Mouse (Mus musculus) T-helper 17 cell (primary cell): ENCODE results near the gene Flt4.
"Not testable (repeated sequence)": the region's sequence is repeated elsewhere in the genome, so short reads cannot be mapped to it uniquely, and the experiment has no call there.

Experiments
- in situ Hi-C, 2 experiments: fragments of 300-600 bp; cut with MboI, MseI; formaldehyde crosslinking; loops; 1 replicate in 1 of 2; 2 replicates in 1 of 2; pipeline ENCODE4 v1.15.1; 2025; ENCODE audit warnings: high pct_unique_total_duplicates in 2 of 2

Flt4 gene

DNA sequence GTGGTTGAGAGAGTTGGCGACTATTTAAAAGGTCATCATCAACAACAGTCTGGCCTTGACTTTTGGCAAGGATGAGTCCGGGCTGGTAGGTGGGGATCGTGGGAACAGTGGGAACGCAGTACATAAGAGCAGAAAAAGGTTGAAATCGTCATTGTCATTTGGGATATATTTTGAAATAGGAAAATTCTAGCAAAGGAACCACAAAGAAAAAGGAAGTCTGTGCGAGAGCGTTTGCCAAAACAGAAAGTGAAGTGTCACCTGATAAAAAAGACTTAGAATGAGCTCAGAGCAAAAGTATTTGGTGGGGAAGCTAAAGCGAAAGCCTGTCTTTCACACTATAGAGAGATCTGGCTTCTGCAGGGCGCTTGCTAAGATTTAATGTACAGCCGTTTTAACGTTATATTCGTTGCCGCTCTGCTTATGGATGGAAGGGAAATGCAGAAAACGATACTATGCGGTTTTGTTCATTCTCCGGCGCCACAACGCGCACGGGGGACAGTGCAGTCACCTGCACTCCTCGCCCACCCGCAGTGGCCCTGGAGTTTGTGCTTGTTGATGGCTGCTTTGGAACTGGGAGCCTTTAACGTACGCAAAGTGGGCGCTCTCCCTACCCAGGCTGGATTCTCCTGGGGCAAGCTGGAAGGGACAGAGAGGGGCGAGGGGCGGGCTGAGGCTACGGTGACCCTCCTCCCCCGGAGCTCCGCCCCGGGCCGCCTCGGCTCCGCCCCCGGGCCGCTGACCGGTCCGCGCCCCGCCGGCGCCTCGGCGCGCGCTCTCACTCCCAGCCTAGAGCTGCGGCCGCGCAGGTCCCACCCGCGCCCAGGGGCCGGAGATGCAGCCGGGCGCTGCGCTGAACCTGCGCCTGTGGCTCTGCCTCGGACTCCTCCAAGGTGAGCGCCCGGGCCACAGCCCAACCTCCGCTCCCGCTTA, at the start of gene Flt4:
Gene Flt4, plus strand, starts transcription at position 326 of the 930 bp plus-strand sequence.
- in situ Hi-C loops = not testable (repeated sequence)

DNA sequence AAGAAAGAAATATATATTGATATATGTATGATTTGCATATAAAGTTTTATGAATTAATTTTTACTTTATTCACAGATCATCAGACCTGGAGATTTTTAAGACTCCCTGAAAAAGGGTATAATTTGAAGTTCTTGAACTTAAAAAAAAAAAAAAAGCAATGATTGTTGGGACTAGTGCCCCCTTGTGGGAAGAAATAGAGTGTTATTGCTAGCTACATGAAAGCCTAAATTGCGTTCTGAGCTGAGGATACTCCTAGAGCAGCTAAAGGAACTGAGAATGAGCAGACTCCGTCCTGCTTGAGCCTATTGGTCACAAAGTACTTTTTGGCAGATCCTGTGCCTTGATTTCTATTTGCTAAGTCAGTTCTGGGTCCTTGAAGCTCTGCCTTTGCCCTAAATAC, 34.0 kb upstream of the Flt4 start:
- in situ Hi-C loops = not testable (repeated sequence)

DNA sequence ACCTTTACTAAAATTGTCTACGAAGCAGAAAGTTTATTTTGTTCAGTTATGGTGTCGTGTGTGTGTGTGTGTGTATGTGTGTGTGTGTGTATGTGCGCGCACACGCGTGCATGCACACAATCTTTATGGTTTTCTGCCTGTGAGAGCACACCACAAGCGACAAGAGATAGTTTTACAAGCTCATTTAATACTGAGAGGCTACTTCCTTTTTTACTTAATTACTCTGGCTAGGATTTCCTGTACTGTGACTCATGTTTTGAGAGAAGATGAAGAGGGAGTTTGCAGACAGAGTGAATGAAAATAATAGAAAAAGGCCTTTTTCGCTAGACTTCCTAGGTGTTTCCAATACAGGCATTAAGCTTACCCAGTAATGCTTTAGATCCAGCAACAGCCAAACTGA, 28.6 kb upstream of the Flt4 start:
- in situ Hi-C loops = not testable (repeated sequence)

DNA sequence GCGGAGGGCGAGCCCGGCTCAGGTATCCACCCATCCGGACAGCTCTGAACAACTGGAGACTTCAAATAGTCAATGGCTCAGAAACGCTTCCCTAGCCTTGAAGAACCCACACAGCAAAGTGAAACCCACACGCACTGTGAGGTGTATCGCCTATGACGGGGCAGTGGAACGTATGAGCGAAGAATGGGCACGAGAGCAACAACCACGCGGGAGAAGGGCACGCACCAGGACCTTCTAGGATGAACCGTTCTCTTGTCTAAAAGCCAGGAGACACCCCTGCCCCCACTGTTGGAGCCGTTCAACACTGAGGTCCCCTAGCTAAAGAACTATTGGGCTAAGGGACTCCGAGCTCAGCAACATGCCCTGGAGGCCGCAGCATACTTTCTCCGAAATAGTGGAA, 18.9 kb upstream of the Flt4 start:
- in situ Hi-C loops = loop anchor here in 1 of 2 experiments (5.0 kb wide), 1 partner anchor 1587 kb away; no protein-coding TSS in a partner anchor

DNA sequence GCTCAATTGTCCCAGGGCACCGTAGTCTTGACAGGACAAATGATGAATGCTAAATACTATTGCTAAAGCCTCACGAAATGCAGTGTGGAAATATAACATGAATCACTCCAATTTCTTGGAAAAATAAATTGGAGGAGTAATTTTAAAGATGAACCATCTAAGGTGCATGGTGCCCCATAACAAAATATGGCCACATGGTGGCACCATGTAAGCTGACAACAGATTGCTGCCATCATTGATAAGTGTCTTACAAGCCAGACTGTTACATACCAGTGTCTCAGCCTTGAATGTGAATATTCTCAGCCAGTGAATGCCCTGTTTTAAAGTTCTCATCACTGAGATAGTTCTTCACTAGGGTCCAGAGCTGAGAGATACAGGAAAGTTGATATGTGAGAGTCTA, 11.9 kb upstream of the Flt4 start:
- in situ Hi-C loops = not testable (repeated sequence)

DNA sequence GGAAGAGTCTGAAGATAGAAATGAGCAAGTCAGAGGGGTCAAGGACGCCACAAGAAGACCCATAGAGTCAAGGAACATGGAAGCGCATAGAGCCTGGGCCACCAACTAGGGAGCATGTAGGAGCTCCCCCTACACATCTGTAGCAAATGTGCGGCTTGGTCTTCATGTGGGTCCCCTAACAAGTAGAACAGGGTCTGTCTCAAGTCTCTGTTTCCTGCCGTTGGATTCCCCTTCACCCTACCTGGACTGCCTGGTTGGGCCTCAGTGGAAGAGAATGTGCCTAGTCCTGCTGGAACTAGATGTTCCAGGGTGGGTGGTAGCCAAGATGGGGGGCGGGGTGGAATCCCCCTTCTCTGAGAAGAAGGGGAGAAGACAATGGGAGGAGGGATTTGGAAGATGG, 757 bp upstream of the Flt4 start:
- in situ Hi-C loops = not testable (repeated sequence)

DNA sequence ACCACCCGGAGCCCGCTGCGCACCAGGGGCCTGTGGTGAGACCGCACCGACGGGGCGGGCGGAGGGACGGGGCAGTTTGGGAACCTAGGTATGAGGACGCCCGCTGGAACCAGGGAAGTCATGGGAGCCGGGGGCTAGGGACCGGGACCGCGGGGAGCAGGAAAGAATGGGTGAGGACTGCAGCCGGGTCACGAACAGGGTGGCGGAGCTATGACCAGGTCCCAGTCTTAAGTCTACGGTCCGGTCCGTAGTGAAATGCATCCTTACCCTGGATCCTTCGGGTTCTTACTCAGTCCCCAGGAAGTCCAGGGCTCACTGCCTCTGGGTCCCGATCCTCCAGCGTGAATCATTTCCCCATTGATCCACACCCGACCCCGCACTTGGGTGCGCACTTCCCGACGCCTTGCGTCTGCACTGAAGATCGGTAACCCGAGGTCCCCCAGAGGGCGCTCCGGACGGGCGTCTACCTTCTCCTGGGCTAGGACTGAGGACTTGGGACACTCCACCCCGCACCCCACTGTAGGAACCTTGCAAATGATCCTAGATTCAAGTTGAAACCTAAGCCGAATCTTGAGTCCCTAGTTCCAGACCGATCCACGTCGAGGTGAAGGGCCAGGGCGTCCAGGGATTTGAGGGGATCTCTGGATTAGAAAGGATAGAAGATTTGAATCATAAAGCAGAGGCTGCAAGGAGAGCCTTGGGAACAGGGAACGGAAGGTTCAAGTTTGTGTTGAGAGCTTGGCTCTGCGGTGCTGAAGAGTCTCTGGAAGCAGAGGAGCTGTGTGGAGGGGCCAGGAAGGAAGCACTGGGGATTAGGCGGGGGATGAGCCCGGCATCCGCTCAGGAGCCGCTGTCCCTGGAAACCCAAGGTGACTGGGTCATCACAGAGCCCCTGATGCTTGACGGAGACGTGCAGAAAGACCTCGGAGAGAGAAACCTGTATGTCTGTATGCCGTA, 1.1 kb downstream of the Flt4 start:
- in situ Hi-C loops = not testable (repeated sequence)

DNA sequence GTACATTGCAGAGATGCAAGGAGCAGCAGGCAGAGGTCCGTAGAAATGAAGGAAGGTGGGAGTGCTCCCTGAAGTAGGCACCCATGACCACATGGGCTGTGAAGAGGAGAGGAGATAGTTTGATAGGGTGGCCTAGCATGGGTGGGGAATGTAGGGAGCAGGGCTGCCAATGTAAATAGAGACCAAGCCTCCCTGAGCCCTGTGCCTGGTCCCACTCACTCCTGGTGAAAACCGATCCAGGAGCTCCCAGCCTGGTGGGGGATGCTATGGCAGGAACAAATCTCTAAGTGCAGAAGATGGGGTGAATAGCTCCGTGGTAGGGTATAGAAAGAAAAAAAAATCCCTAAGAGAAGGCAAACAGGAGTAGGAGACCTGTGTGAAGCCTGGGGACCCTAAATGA, 2.3 kb downstream of the Flt4 start:
- in situ Hi-C loops = not testable (repeated sequence)

DNA sequence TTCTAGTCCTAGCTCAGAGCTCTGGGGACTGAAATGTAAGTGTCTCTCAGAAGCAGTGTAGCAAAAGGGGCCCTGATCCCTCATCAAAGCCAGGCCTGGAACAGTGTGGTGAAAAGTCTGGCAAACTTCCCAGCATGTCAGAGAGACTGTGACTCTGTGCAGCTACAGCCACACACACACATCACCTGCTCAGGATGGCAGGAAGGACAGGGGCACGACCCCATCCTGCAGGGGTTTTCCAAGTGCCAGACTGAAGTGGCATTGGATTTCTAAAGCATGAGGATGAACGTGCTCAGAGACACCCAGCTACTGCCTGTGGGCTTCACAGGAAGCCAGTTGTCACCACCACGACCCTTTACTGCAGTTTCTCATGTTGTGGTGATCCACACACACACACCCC, 3.1 kb downstream of the Flt4 start:
- in situ Hi-C loops = no loop called here

DNA sequence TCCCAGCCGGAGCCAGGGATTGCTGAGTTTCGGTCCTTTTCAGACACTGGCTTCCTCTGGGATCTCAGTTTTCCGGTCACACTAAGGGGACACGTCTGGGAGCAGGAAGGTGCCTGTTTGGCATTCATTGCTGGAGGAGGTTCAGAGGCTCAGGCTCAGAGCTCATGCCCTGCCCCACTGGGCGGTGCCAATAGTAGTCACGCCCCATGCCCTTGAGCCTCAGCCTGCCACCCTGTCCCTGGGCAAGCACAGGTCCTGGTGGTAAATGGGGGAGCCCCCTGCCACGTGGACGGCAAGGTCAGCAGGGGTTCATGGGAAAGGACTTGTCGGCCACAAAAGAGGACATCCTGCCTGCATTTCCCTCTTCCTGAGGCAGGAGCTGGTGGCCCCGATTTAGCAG, 4.3 kb downstream of the Flt4 start:
- in situ Hi-C loops = no loop called here

DNA sequence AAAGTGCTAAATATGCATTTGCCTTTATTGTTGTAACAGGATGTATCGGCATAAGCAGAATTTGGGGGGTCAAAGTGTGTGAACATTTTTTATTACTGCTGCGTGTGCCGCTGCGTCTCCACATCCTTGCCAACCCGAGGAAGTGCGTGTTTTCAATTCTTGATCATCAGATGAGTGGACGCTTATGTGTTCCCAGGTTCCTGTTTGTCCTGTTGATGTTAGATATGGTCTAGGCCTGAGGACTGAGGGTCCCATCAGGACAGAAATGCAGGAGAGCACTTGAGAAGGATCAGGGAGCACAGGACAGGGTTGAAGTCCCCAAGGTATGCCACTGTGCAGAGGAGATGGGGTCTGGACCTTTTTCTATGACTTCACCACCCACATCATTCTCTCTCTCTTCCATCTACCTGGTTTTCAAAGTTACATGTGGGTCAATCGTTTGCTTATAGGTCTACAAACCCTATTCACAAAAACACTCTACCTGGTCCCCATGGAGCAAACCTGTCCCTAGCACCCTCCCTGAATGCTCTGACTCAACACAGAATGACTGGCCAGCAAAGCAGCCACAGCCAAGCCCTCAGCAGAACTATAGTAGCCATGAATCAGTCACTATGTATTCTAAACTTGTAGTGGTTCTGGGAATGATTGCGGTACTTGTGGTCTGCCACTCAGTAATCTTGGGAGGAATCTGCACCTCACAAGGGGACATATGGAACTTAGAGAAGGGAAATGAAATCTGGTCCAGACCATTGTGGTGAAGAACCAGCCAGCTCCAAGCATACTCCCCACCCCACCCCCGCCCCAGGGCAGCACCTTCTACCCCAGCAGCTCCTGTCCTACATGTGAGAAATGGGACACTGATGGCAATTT, 7.0 kb downstream of the Flt4 start:
- in situ Hi-C loops = no loop called here

DNA sequence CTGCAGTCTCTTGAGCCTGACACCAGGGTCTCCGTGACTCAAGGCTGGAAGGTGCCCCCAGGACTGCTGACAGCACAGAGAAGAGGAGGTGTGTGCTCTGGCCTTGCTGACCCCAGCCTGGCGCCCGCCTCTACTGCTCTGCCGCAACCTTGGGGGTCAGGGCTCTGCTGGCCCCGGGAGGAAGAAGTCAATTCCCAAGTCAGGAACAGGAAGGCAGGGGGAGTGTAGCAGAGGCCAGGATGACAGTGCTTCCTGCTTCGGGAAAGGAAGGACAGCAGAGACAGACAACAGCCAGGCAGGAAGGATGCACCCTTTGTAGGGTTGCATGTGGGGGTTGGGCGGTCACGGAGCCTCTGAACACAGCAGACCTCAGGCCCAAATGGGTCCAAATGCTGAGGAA, 9.4 kb downstream of the Flt4 start:
- in situ Hi-C loops = no loop called here

DNA sequence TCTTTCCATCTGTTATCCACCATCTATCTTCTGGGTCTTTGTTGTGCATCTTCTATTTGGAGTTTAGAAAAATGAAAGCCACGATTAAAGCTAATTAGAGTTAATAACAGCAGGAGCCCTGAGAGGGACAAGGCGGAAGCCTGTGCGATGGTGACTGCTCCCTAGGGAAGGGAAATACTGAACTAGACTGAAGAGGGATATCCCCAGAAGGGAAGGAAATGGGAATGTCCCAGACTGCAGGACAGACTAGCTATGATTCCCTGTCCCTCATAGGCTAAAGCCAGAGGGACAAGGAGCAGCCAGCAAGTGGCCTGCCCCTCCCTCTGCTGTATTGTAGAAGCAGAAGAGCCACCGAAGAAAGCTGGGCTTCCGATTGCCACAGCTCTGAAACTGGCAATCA, 12.9 kb downstream of the Flt4 start:
- in situ Hi-C loops = no loop called here

DNA sequence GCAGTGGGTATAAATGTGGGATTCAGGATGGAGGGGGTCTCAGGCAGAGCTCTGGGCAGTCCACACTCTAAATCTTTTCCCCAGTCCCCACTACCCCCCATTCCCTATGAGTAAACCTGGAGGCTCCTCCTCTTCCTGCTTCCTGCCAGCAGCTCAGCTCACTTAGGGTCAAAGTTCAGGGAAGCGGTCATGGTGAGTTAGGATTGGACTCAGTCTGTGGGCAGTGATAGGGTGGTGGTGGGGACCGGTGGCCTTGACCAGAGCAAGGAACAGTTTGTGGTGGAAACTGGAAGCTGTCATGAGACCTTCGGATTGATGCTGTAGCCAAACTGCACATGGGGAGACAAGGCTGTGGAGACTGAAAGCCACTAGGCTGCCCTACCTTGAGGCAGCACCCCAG, 15.1 kb downstream of the Flt4 start:
- in situ Hi-C loops = no loop called here

DNA sequence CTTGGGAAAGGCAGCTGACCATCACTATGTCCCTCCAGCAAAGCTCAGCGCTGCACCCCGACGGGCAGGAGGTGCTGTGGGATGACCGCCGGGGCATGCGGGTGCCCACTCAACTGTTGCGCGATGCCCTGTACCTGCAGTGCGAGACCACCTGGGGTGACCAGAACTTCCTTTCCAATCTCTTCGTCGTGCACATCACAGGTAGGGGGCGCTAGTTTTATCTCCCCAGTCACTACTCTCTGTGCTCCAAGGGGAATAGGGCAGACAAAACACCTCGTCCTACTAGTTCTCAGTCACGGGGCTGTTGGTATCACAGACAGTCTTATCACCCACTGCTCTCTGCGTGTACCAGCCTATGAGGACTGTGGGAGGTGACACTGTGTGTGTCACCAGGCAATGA, 16.8 kb downstream of the Flt4 start:
- in situ Hi-C loops = loop anchor here in 1 of 2 experiments (25.0 kb wide), 1 partner anchor 1886 kb away; no protein-coding TSS in a partner anchor

DNA sequence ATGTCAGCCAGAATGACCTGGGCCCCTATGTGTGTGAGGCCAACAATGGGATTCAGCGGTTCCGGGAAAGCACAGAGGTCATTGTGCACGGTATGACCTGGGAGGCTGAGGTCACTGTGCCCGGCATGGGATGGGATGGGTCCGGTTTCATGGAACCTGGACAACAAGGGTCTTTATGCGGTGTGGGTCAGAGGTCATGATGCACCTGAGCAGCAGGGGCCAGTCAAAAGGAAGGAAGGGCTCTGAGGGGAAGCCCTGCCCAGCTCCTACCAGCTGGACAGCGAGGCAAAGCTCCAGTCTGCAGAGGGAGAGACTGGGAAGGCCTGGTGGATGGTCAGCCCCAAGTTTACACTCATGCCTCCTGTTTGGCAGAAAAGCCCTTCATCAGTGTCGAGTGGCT, 17.7 kb downstream of the Flt4 start:
- in situ Hi-C loops = loop anchor here in 1 of 2 experiments (25.0 kb wide), 1 partner anchor 1886 kb away; no protein-coding TSS in a partner anchor

DNA sequence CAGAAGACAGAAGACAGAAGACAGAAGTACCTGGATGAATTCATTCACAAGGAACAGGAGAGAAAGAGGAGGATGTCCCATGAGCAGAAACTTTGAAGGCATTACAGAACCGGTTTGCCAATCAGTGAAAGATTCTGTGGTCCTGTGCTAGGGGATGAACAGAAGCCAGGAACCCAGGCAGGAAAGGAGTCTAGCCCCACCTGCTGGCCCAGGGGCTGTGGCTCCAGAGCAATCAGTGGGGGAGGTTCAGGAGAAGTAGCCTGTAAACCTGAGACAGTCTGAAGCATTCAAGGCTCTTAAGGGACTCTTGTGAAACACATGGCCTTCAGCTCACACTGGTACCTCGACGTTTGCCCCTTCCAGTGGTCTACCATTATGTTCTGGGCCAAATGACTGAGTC, 22.1 kb downstream of the Flt4 start:
- in situ Hi-C loops = loop anchor here in 1 of 2 experiments (25.0 kb wide), 1 partner anchor 1881 kb away; no protein-coding TSS in a partner anchor

DNA sequence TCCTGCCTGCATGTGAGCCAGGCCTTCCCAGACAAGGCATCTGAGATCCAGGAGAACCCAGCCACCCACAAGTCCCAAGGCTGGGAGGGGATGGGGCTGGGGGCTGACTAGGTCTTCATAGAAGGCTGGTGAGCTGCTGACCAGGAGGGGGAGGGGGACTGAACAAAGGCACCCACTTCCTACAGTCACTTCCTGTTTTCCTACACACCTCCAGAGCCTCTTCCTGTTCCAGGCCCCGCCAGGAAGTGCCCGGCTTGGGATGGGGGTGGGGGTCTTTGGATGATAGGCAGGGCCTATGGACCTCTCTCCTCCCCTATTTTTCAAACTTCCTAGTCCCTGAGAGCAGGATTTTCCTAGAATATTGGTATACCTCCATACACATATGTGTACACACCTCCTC, 23.2 kb downstream of the Flt4 start:
- in situ Hi-C loops = loop anchor here in 1 of 2 experiments (25.0 kb wide), 1 partner anchor 1880 kb away; no protein-coding TSS in a partner anchor

DNA sequence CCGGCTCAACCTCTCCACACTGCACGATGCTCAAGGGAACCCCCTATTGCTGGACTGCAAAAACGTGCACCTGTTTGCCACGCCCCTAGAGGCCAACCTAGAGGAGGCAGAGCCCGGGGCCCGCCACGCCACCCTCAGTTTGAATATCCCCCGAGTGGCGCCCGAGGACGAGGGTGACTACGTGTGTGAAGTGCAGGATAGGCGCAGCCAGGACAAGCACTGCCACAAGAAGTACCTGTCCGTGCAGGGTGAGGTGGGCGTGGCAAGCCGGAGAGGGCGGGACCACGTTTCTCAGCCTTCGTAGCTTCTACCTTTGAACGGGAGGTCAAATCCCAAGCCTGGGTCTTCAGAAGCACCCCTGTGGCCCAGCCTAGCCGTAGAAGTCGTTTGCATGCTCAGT, 25.0 kb downstream of the Flt4 start:
- in situ Hi-C loops = loop anchor here in 1 of 2 experiments (25.0 kb wide), 1 partner anchor 1878 kb away; no protein-coding TSS in a partner anchor

DNA sequence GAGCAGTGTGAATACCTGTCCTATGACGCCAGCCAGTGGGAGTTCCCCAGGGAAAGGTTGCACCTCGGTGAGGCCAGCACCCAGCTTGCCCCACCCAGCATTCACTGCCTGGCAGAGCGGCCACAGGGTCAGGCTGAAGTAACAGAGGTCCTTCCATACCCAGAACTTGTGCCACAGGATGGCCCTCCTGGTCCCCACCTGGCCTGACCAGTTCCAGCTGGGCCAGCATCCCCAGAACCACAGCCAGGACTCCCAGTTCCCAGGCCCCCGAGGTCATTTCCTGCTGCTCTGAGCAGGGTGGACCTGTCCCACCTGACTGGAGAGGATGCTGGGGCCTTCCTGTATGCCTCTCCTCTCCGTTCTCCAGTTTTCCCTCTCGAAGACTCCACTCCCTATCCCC, 26.6 kb downstream of the Flt4 start:
- in situ Hi-C loops = loop anchor here in 1 of 2 experiments (25.0 kb wide), 1 partner anchor 1877 kb away; no protein-coding TSS in a partner anchor

DNA sequence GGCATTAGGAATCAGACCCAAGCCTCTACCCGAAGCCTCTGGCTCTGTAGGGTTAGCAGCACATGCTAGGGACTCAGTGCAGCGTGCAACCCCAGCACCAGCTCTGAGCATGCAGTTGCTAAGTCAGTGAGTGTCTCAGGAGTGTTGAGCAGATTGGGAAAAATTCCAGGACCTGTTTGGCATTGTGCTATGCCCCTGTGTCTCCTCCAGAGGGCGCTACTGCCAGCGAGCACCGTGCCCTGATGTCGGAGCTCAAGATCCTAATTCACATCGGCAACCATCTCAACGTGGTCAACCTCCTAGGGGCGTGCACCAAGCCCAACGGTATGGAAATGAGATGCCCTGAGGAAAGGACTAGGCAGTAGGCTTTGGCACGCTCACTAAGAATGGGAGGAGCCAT, 27.4 kb downstream of the Flt4 start:
- in situ Hi-C loops = loop anchor here in 1 of 2 experiments (25.0 kb wide), 1 partner anchor 1876 kb away; no protein-coding TSS in a partner anchor
